Mouse (Mus musculus) lung, adult 2 months (tissue): ENCODE measurements around the gene G6pc3.

ENCODE experiments used
- CTCF ChIP-seq: fragments of 200-500 bp; IDR thresholded peaks from 2 replicates; pipeline ENCODE4 v1.5.1; 2011; ENCODE audit warnings: mild to moderate bottlenecking, low read length, control low read depth; ENCODE audit not compliant: insufficient read depth
- POLR2A ChIP-seq: fragments of 200-500 bp; IDR thresholded peaks from 2 replicates; pipeline ENCODE4 v1.6.1; 2011; ENCODE audit warnings: low read depth, mild to moderate bottlenecking, control low read depth, low read length, borderline replicate concordance; ENCODE audit errors: extremely low read depth

GRCm38 (mm10) chr11:102193657-102194440 is 4.4 kb downstream of the G6pc3 start:
- TF ChIP-seq CTCF: no peak
- no peak for TF ChIP-seq POLR2A
